Mouse (Mus musculus): Measurements from ENCODE around the gene Fadd. TPM values are rescaled to one million over a fixed set of nuclear protein-coding genes. Genes with fewer than 3 reads are reported as not detected.

Gene Fadd
- total and polyA plus RNA-seq, 2 experiments from 2014 or later, result 5.2 to 10.6 TPM

- Histone ChIP-seq H3K27ac (ENCODE audit: low read depth) (peak overlapping the region; percentile 94), H3K9ac (replicated peaks; ENCODE audit: low read depth, low read length) (no peak overlapping the region), H3K4me3 (ENCODE audit: low read depth, low read length) (no peak overlapping the region), H3K4me2 (ENCODE audit: low read depth, low read length) (no peak overlapping the region), H3K36me3 (replicated peaks; ENCODE audit: control insufficient read depth, insufficient read depth, low read length) (peaks cover 21% of the 10 kb centered on the region), H3K27me3 (ENCODE audit: control insufficient read depth, insufficient read depth, low read length) (no peaks in the 10 kb centered on the region), H3K4me1 (ENCODE audit: control insufficient read depth, insufficient read depth) (peaks cover 15% of the 10 kb centered on the region), H3K9me3 (replicated peaks; ENCODE audit: control insufficient read depth, low read length) (no peaks in the 10 kb centered on the region)
- TF ChIP-seq EP300 (IDR thresholded peaks at IDR 0.05; ENCODE audit: low read depth) (peak; percentile 78), CTCF (IDR thresholded peaks at IDR 0.05; ENCODE audit: low read depth) (no peak)
- DNase-seq (ENCODE audit: low spot score) (peak; percentile 77), ATAC-seq (ENCODE audit: insufficient read depth, low read depth) (peak; percentile 96)
- 30% methylated on average over 3 of the region's 3 CpGs for WGBS
Measured at GRCm38 (mm10) chr7:144545231-144545630, 37.0 kb downstream of the Fadd start.

- Histone ChIP-seq H3K4me2 (ENCODE audit: low read depth, low read length) (no peak overlapping the region), H3K4me1 (ENCODE audit: control insufficient read depth, insufficient read depth) (peaks cover 43% of the 10 kb centered on the region), H3K36me3 (replicated peaks; ENCODE audit: control insufficient read depth, insufficient read depth, low read length) (peaks cover 12% of the 10 kb centered on the region; the same call in 1 of the 2 replicates), H3K9me3 (replicated peaks; ENCODE audit: control insufficient read depth, low read length) (no peaks in the 10 kb centered on the region), H3K9ac (replicated peaks; ENCODE audit: low read depth, low read length) (no peak overlapping the region), H3K27me3 (ENCODE audit: control insufficient read depth, insufficient read depth, low read length) (no peaks in the 10 kb centered on the region), H3K27ac (ENCODE audit: low read depth) (no peak overlapping the region), H3K4me3 (ENCODE audit: low read depth, low read length) (no peak overlapping the region)
- WGBS, result 75% methylated on average over 5 of the region's 5 CpGs
- TF ChIP-seq CTCF (IDR thresholded peaks at IDR 0.05; ENCODE audit: low read depth), result no peak
- TF ChIP-seq EP300 (IDR thresholded peaks at IDR 0.05; ENCODE audit: low read depth), result no peak
- ATAC-seq (ENCODE audit: insufficient read depth, low read depth) (no peak), DNase-seq (ENCODE audit: low spot score) (no peak)
Measured at GRCm38 (mm10) chr7:144541351-144541750, 40.9 kb downstream of the Fadd start.

GRCm38 (mm10) chr7:144539146-144539545, 43.1 kb downstream of the Fadd start:
- WGBS, result 48% methylated on average over 2 of the region's 2 CpGs
- Histone ChIP-seq H3K4me3 (ENCODE audit: low read depth, low read length) (no peak overlapping the region), H3K9ac (replicated peaks; ENCODE audit: low read depth, low read length) (no peak overlapping the region), H3K27me3 (ENCODE audit: control insufficient read depth, insufficient read depth, low read length) (no peaks in the 10 kb centered on the region), H3K27ac (ENCODE audit: low read depth) (peak overlapping the region; percentile 46), H3K9me3 (replicated peaks; ENCODE audit: control insufficient read depth, low read length) (no peaks in the 10 kb centered on the region), H3K4me2 (ENCODE audit: low read depth, low read length) (no peak overlapping the region), H3K36me3 (replicated peaks; ENCODE audit: control insufficient read depth, insufficient read depth, low read length) (peaks cover 16% of the 10 kb centered on the region; the same call in 1 of the 2 replicates), H3K4me1 (ENCODE audit: control insufficient read depth, insufficient read depth) (peaks cover 28% of the 10 kb centered on the region)
- DNase-seq (ENCODE audit: low spot score) (no peak), ATAC-seq (ENCODE audit: insufficient read depth, low read depth) (no peak)
- TF ChIP-seq EP300 (IDR thresholded peaks at IDR 0.05; ENCODE audit: low read depth) (no peak), CTCF (IDR thresholded peaks at IDR 0.05; ENCODE audit: low read depth) (no peak)

- TF ChIP-seq EP300 (IDR thresholded peaks at IDR 0.05; ENCODE audit: low read depth), result no peak
- TF ChIP-seq CTCF (IDR thresholded peaks at IDR 0.05; ENCODE audit: low read depth), result no peak
- no peak overlapping the region for H3K9ac ChIP-seq (replicated peaks; ENCODE audit: low read depth, low read length)
- peaks cover 16% of the 10 kb centered on the region; the same call in 1 of the 2 replicates for H3K36me3 ChIP-seq (replicated peaks; ENCODE audit: control insufficient read depth, insufficient read depth, low read length)
- 56% methylated on average over 4 of the region's 4 CpGs for WGBS
- no peak overlapping the region for H3K4me3 ChIP-seq (ENCODE audit: low read depth, low read length)
- H3K4me2 ChIP-seq (ENCODE audit: low read depth, low read length), result peak overlapping the region; percentile 5; the same call in 1 of the 2 replicates
- H3K4me1 ChIP-seq (ENCODE audit: control insufficient read depth, insufficient read depth), result peaks cover 28% of the 10 kb centered on the region
- no peaks in the 10 kb centered on the region for H3K27me3 ChIP-seq (ENCODE audit: control insufficient read depth, insufficient read depth, low read length)
- ATAC-seq (ENCODE audit: insufficient read depth, low read depth) (peak; percentile 68; the same call in 1 of the 2 replicates), DNase-seq (ENCODE audit: low spot score) (peak; percentile 54)
- H3K27ac ChIP-seq (ENCODE audit: low read depth), result peak overlapping the region; percentile 57
- no peaks in the 10 kb centered on the region for H3K9me3 ChIP-seq (replicated peaks; ENCODE audit: control insufficient read depth, low read length)
Measured at GRCm38 (mm10) chr7:144538030-144538644, 44.1 kb downstream of the Fadd start.

- WGBS, result 77% methylated on average over 3 of the region's 3 CpGs
- no peak for DNase-seq (ENCODE audit: low spot score)
- ATAC-seq (ENCODE audit: insufficient read depth, low read depth), result no peak
- Histone ChIP-seq H3K4me1 (ENCODE audit: control insufficient read depth, insufficient read depth) (peaks cover 33% of the 10 kb centered on the region), H3K27ac (ENCODE audit: low read depth) (no peak overlapping the region), H3K9ac (replicated peaks; ENCODE audit: low read depth, low read length) (no peak overlapping the region), H3K9me3 (replicated peaks; ENCODE audit: control insufficient read depth, low read length) (no peaks in the 10 kb centered on the region), H3K4me3 (ENCODE audit: low read depth, low read length) (no peak overlapping the region), H3K27me3 (ENCODE audit: control insufficient read depth, insufficient read depth, low read length) (no peaks in the 10 kb centered on the region), H3K36me3 (replicated peaks; ENCODE audit: control insufficient read depth, insufficient read depth, low read length) (peaks cover 14% of the 10 kb centered on the region; the same call in 1 of the 2 replicates), H3K4me2 (ENCODE audit: low read depth, low read length) (no peak overlapping the region)
- TF ChIP-seq EP300 (IDR thresholded peaks at IDR 0.05; ENCODE audit: low read depth), result no peak
- TF ChIP-seq CTCF (IDR thresholded peaks at IDR 0.05; ENCODE audit: low read depth), result no peak
Measured at GRCm38 (mm10) chr7:144536367-144536766, 45.9 kb downstream of the Fadd start.

- DNase-seq (ENCODE audit: low spot score) (no peak), ATAC-seq (ENCODE audit: insufficient read depth, low read depth) (no peak)
- Histone ChIP-seq H3K4me2 (ENCODE audit: low read depth, low read length) (no peak overlapping the region), H3K36me3 (replicated peaks; ENCODE audit: control insufficient read depth, insufficient read depth, low read length) (0 out of 2 replicates have a peak, but pooled peaks cover 4% of the 10 kb centered on the region), H3K27me3 (ENCODE audit: control insufficient read depth, insufficient read depth, low read length) (no peaks in the 10 kb centered on the region), H3K9me3 (replicated peaks; ENCODE audit: control insufficient read depth, low read length) (no peaks in the 10 kb centered on the region), H3K9ac (replicated peaks; ENCODE audit: low read depth, low read length) (no peak overlapping the region), H3K4me1 (ENCODE audit: control insufficient read depth, insufficient read depth) (peaks cover 44% of the 10 kb centered on the region), H3K27ac (ENCODE audit: low read depth) (no peak overlapping the region), H3K4me3 (ENCODE audit: low read depth, low read length) (no peak overlapping the region)
- WGBS, result 44% methylated on average over 3 of the region's 3 CpGs
- TF ChIP-seq CTCF (IDR thresholded peaks at IDR 0.05; ENCODE audit: low read depth) (no peak), EP300 (IDR thresholded peaks at IDR 0.05; ENCODE audit: low read depth) (no peak)
Measured at GRCm38 (mm10) chr7:144534773-144535172, 47.5 kb downstream of the Fadd start.
